Mouse (Mus musculus) myocyte (in vitro differentiated cells): ENCODE measurements at regions not wholly inside any gene's neighbourhood (a gene's known extent, or its start where the extent isn't known, plus 50 kb on each side); places are given as distances from the start of the nearest gene placed in this dataset.

ENCODE experiments used
- H3K27me3 ChIP-seq: one replicate; pipeline ENCODE4 v1.6.1; 2011; ENCODE audit not compliant: control insufficient read depth, insufficient read depth, insufficient read length
- H3K36me3 ChIP-seq: one replicate; pipeline ENCODE4 v1.6.1; 2011; ENCODE audit not compliant: control insufficient read depth, insufficient read depth
- H3K4me2 ChIP-seq: one replicate; pipeline ENCODE4 v1.6.1; 2011; ENCODE audit warnings: low read depth, control low read depth
- H3K4me3 ChIP-seq: one replicate; pipeline ENCODE4 v1.5.1; 2011; ENCODE audit warnings: mild to moderate bottlenecking, control low read depth, moderate library complexity
- H3K79me2 ChIP-seq: one replicate; pipeline ENCODE4 v1.6.1; 2011; ENCODE audit not compliant: control insufficient read depth, insufficient read depth
- H3ac ChIP-seq: one replicate; pipeline ENCODE4 v1.6.1; 2011; ENCODE audit not compliant: control insufficient read depth, insufficient read length
- CEBPB ChIP-seq: IDR thresholded peaks from 2 replicates; pipeline ENCODE4 v1.6.1; 2011; ENCODE audit warnings: mild to moderate bottlenecking, moderate library complexity; ENCODE audit not compliant: poor library complexity, insufficient read depth, severe bottlenecking
- E2F4 ChIP-seq: IDR thresholded peaks from one replicate; pipeline ENCODE4 v1.6.1; 2011; ENCODE audit warnings: mild to moderate bottlenecking, control low read depth, moderate library complexity; ENCODE audit not compliant: insufficient read depth
- MAX ChIP-seq: IDR thresholded peaks from one replicate; pipeline ENCODE4 v1.6.1; 2011; ENCODE audit warnings: low read depth, mild to moderate bottlenecking, control low read depth
- MYOD1 ChIP-seq, 3 experiments: IDR thresholded peaks; one replicate each; pipeline ENCODE4 v1.6.1; 2011; ENCODE audit warnings: control low read depth in 2 of 3, low read depth in 2 of 3, mild to moderate bottlenecking in 2 of 3, moderate library complexity in 1 of 3; ENCODE audit not compliant: insufficient read length in 2 of 3, control insufficient read depth in 1 of 3
- MYOG ChIP-seq, 3 experiments: IDR thresholded peaks; one replicate each; pipeline ENCODE4 v1.6.1; 2011; ENCODE audit warnings: control low read depth in 2 of 3, low read depth in 2 of 3, mild to moderate bottlenecking in 2 of 3; ENCODE audit not compliant: insufficient read length in 2 of 3, control insufficient read depth in 1 of 3, insufficient read depth in 1 of 3
- POLR2A ChIP-seq: IDR thresholded peaks from one replicate; pipeline ENCODE4 v1.6.1; 2011; ENCODE audit warnings: low read depth, mild to moderate bottlenecking, control low read depth, moderate library complexity; ENCODE audit not compliant: insufficient read length
- POLR2AphosphoS2 ChIP-seq: IDR thresholded peaks from one replicate; pipeline ENCODE4 v1.6.1; 2011; ENCODE audit warnings: low read depth, control low read depth; ENCODE audit not compliant: insufficient read length
- REST ChIP-seq: IDR thresholded peaks from one replicate; pipeline ENCODE4 v1.6.1; 2011; ENCODE audit warnings: mild to moderate bottlenecking, control low read depth, moderate library complexity; ENCODE audit not compliant: insufficient read depth, insufficient read length
- SRF ChIP-seq: IDR thresholded peaks from one replicate; pipeline ENCODE4 v1.6.1; 2011; ENCODE audit warnings: low read depth; ENCODE audit not compliant: control insufficient read depth, insufficient read length
- TCF12 ChIP-seq: IDR thresholded peaks from one replicate; pipeline ENCODE4 v1.6.1; 2011; ENCODE audit warnings: mild to moderate bottlenecking, control low read depth; ENCODE audit not compliant: poor library complexity, insufficient read depth, severe bottlenecking
- TCF3 ChIP-seq: IDR thresholded peaks from one replicate; pipeline ENCODE4 v1.6.1; 2011; ENCODE audit warnings: low read depth, control low read depth; ENCODE audit not compliant: insufficient read length
- USF1 ChIP-seq: IDR thresholded peaks from one replicate; pipeline ENCODE4 v1.6.1; 2011; ENCODE audit warnings: low read depth, mild to moderate bottlenecking, control low read depth, moderate library complexity

GRCm38 (mm10) chr8:95968828-95969227 is 80.5 kb upstream of the Got2 start:
- no peaks in the 10 kb centered on the region for H3K79me2 ChIP-seq
- TF ChIP-seq REST (no peak), POLR2AphosphoS2 (no peak), SRF (no peak), E2F4 (no peak), MYOG (IDR thresholded peaks at IDR 0.05; ENCODE audit: control insufficient read depth in 1 of 3, insufficient read depth in 1 of 3, insufficient read length in 2 of 3, low read depth in 2 of 3) (no peak), MYOD1 (IDR thresholded peaks at IDR 0.05; ENCODE audit: control insufficient read depth in 1 of 3, insufficient read length in 2 of 3, low read depth in 2 of 3) (no peak), POLR2A (no peak), TCF3 (no peak), MAX (no peak), CEBPB (no peak), TCF12 (no peak), USF1 (no peak)
- no peak overlapping the region for H3K4me2 ChIP-seq
- no peak overlapping the region for H3ac ChIP-seq
- no peaks in the 10 kb centered on the region for H3K36me3 ChIP-seq
- H3K27me3 ChIP-seq = no peaks in the 10 kb centered on the region
- H3K4me3 ChIP-seq = no peak overlapping the region

DNA sequence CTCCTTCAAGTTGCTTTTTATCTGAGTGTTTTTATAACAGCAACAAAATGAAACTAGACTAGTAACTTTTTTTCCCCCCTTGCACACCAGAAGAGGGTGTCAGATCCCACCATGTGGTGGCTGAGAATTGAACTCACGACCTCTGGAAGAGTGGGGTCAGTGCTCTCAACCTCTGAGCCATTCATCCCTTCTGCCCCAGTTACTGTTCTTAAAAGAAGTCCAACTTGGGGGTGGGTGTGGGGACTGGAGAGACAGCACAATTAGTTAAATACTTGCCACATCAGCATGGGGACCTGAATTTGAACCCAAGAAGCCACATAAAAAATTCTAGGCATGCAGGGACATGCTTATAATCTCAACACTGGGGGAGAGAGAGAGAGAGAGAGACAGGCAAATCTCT is 78.1 kb upstream of the Got2 start:
- TF ChIP-seq SRF (no peak), MAX (no peak)
- no peak overlapping the region for H3ac ChIP-seq
- no peaks in the 10 kb centered on the region for H3K36me3 ChIP-seq
- no peak overlapping the region for H3K4me3 ChIP-seq
- H3K4me2 ChIP-seq = no peak overlapping the region
- no peaks in the 10 kb centered on the region for H3K79me2 ChIP-seq
- H3K27me3 ChIP-seq = no peaks in the 10 kb centered on the region

GRCm38 (mm10) chr8:95952257-95952656 is 63.9 kb upstream of the Got2 start:
- no peak overlapping the region for H3K4me3 ChIP-seq
- TF ChIP-seq POLR2A (no peak), MAX (no peak)

GRCm38 (mm10) chr8:95951794-95952193 is 63.4 kb upstream of the Got2 start:
- TF ChIP-seq MAX (no peak), TCF3 (no peak), USF1 (no peak), POLR2AphosphoS2 (no peak), CEBPB (no peak), REST (no peak), SRF (no peak), POLR2A (no peak)
- Histone ChIP-seq H3ac (no peak overlapping the region), H3K79me2 (no peaks in the 10 kb centered on the region), H3K4me2 (peak overlapping the region; percentile 66), H3K27me3 (peaks cover 4% of the 10 kb centered on the region), H3K4me3 (no peak overlapping the region), H3K36me3 (no peaks in the 10 kb centered on the region)

More at GRCm38 (mm10) chr8:95952257-95952656, 63.9 kb upstream of the Got2 start:
- no peaks in the 10 kb centered on the region for H3K36me3 ChIP-seq
- H3K79me2 ChIP-seq = no peaks in the 10 kb centered on the region
- H3K27me3 ChIP-seq = peaks cover 4% of the 10 kb centered on the region
- H3K4me2 ChIP-seq = peak overlapping the region; percentile 66
- H3ac ChIP-seq = no peak overlapping the region
